Mouse (Mus musculus) ES-E14 (cell line): ENCODE results near the gene Ntan1.
"Not testable (repeated sequence)": the region's sequence is repeated elsewhere in the genome, so short reads cannot be mapped to it uniquely, and the experiment has no call there.

Source experiments
- CHD2 ChIP-seq: IDR thresholded peaks from 2 replicates; pipeline ENCODE4 v1.6.1; 2014; ENCODE audit warnings: mild to moderate bottlenecking, low read depth, low read length, inconsistent platforms
- MAFK ChIP-seq: IDR thresholded peaks from 2 replicates; pipeline ENCODE4 v1.6.1; 2014; ENCODE audit warnings: mild to moderate bottlenecking, low read depth, low read length, inconsistent platforms; ENCODE audit not compliant: insufficient read depth
- ZNF384 ChIP-seq: IDR thresholded peaks from 2 replicates; pipeline ENCODE4 v1.6.1; 2012; ENCODE audit warnings: low read depth, low read length, inconsistent platforms

DNA sequence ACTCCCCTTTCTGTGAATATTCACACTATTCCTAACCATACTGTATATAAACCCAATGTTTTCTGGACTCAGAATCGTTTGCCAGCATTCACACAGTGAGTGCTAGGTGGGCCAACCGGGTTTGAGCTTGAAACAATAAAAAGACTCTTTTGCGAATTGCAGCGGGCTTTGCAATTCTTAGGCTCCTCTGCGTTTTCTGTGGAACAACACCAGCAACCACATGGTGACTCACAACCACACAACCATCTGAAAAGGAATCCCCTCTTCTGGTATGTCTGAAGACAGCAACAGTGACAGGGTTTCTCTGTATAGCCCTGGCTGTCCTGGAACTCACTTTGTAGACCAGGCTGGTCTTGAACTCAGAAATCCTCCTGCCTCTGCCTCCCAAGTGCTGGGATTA is 46.6 kb upstream of the Ntan1 start:
- not testable (repeated sequence) for TF ChIP-seq MAFK, CHD2, ZNF384
